Mouse (Mus musculus) adrenal gland, postnatal 14 days (tissue): ENCODE results near the gene Vars. TPM values are rescaled to one million over a fixed set of nuclear protein-coding genes. Genes with fewer than 3 reads are reported as not detected.
"Not testable (repeated sequence)": the region's sequence is repeated elsewhere in the genome, so short reads cannot be mapped to it uniquely, and the experiment has no call there.

Experiments
- DNase-seq: peaks from one replicate; pipeline ENCODE4 v3.0.0; 2021; ENCODE audit warnings: mixed read lengths
- total RNA-seq: library from RNA; stranded (reverse); gene quantifications from 2 replicates; pipeline ENCODE4 v1.2.3, GENCODE M21; 2021

Vars gene
- total RNA-seq, 1 experiment from 2014 or later: 55.3 TPM

DNA sequence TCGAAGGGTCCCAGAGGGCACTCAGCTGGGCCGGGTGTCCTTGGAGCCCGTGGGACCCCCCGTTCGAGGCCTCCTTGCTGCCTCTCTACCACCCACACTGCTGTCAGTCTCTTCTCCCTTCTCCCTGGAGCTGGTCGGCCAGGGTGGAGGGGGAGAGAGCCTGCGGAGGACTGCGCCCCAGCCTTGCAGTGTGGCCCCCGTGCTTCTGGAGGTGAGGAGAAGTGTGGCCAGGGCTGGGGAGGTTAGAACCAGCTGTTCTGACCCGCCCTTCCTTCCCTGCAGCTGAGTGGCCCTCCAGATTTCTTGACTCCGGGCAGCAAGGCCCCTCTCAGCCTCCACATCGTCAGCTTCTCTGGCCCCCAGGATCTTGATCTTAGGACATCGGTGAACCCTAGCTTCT lies 23.5 kb downstream of the Vars start:
- no peak for DNase-seq

- DNase-seq: peak; percentile 51
These were observed 24.1 kb downstream of the Vars start for GRCm38 (mm10) chr17:35024691-35025488.

GRCm38 (mm10) chr17:35026206-35026605 lies 25.4 kb downstream of the Vars start:
- DNase-seq: no peak

DNA sequence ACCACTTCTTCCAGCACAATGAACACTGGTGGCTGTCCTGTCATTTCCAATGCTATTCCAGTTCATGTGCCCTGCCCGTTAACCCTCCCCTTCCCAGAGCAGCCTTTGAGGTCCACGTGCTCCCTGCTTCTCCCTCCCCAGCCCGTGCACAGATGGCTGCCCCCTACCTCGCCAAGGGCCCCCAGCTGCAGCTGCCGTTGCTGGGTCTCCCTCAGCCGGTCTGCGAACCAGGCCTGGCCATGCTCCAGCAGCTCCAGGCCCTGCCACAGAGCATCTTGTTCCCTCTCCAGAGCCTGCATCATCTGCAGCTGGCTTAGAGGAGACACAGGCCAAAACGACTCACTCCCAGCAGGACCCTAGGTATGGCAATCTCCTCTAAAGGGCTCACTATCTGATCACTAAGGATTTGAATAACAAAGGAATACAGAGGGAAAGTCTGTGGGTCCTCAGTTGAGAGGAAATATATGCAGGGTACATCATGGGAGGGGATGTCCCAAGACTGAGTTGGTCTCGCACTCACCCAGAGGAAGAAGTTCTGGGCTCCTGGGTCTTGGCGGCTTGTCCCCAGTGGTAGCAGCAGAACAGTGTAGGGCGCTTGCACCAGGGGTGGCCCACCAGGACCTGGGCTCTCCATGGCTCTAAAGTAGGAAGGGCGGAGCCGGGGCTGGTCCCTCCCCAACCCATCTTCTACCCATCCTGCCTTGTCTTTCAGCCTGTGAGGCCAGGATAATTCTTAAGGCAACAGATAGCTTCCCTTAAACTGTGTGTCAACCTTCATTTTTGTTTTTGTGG lies 26.7 kb downstream of the Vars start, which contains the start of gene Sapcd1:
TSS of gene Sapcd1 (minus strand) at position 740 of the 792 bp plus-strand sequence.
- no peak for DNase-seq

DNA sequence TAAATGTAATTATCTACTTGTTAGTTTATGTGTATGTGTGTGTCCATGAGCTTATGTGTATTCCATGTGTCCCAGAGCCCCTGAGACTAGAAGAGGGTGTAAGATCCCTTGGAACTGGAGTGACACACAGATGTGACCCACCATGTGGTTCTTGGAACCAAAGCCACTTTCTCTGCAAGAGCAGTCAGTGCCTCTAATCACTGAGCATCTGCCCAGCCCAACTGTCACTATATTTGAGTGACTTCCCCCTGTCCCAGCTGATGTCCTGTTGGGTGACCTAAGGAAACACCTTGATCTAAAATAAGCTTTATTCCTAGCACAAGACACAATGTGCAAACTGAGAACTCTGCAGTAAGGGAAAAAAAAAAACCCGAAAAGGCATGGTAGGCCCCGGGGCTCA lies 27.5 kb downstream of the Vars start:
- no peak for DNase-seq

GRCm38 (mm10) chr17:35029691-35030532 lies 29.1 kb downstream of the Vars start:
- DNase-seq: no peak

DNA sequence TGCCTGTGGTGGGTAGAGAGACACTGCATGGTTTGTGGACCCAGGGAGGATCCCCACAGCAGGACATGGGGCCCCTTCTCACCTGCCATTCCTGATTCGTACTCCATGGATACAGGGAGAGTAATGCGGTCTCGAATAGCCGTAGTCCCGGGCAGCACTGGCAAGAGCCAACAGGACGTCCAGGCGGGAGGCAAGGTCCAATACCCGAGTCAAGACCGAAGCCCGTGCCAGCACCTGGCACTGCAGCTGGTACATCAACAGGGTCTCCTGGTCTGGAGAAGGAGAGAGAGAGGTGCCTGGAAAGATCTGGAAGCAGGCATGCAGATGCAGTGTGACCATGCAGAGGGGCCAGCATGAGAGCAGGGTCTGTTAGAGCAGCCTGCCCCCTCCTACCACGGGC lies 30.5 kb downstream of the Vars start:
- DNase-seq: peak; percentile 2

- peak; percentile 3 for DNase-seq
These were observed 31.1 kb downstream of the Vars start for GRCm38 (mm10) chr17:35031880-35032279.

- DNase-seq: no peak
These were observed 31.6 kb downstream of the Vars start for GRCm38 (mm10) chr17:35032323-35032870.

GRCm38 (mm10) chr17:35033703-35034102 lies 32.9 kb downstream of the Vars start:
- DNase-seq: not testable (repeated sequence)

DNA sequence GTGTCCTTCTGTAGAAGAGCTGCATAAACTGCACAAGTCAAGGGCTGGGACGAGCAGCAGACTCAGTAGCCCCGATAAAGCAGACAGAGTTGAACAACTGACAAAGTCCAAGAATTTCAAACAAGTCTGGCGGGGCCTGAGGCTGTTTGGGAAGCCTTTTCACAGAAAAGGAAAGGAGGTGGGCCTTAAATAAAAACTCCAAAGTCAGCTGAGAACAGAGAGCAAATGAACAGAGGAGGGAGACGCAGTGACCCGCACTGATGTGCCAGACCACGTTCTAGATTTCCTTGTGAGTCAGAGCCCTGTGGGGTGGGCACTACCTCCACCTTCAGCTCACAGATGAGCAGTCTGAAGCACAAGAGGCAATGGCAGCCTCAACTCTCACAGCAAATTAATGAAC lies 34.1 kb downstream of the Vars start:
- DNase-seq: peak; percentile 3

- no peak for DNase-seq
These were observed 38.5 kb downstream of the Vars start for GRCm38 (mm10) chr17:35039121-35039873.

- DNase-seq: no peak
These were observed 43.0 kb downstream of the Vars start for GRCm38 (mm10) chr17:35043794-35044193.

- peak; percentile 7 for DNase-seq
These were observed 44.4 kb downstream of the Vars start for GRCm38 (mm10) chr17:35044904-35045806.

- peak; percentile 3 for DNase-seq
These were observed 45.3 kb downstream of the Vars start for GRCm38 (mm10) chr17:35045807-35046680.

DNA sequence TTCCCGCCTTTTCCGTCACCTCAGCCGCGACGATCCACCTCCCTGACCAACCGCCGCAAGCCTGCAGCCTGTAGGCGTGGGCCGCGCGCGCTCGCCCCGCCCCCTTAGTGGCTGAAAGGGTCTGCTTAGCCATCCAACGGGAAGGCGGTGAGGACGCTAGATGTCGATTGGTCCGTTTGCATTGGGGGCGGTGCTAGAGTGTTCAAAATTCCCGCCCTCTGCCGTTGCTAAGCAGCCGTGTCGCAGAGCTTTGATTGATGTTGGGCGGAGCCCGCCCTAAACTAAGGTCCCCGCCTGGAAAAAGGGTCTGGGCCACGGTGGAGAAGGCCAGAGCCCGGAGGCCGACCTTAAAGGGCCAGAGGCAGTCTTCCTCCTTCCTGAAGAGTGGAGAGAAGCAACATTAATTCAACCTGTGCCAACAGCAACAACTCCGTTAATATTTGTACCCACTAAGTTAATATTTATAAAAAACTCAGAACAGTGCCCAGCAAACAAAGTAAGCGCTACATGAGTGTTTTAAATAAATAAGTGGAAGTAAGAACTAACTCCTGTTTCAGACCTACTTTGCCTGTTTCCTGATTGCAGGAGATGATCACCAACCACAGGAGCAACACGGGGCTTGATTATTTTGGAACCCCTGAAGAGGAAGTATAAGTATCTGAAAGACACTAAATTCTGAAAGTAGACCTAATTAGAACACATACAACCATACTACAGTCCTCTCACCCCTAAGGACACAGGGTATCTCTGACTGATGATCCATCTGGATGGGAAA lies 46.1 kb downstream of the Vars start, which contains the start of gene Msh5:
TSS of gene Msh5 (minus strand) at position 65 of the 775 bp plus-strand sequence.
- DNase-seq: peak; percentile 98

DNA sequence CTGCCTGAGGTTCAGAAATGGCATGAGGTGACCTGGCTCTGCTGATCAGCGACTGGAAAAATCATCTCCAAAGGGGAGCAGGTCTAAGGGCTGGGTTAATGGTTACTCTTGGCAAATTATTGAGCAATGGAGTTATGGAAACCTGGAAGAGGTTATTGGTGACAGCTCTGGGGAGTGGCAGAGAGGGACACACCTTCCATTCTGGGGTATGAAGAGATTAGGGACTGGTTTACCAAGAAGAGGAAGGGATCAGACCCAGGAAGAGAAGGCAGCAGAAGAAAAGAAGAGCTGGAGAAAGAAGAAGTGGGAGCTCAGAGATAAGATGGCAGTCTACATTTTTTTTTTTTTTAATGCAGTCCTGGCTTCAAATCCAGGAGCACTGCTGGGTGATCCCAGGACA lies 46.9 kb downstream of the Vars start:
- peak; percentile 2 for DNase-seq
